Mouse (Mus musculus): ENCODE results near the gene Slc25a23.
A peak's percentile ranks its signal among the peaks of the same experiment; 100 is the strongest.

Slc25a23 gene

GRCm38 (mm10) chr17:57012245-57012795 is 47.3 kb downstream of the Slc25a23 start:
- peak; percentile 71 for DNase-seq

- DNase-seq, result peak; percentile 96
Observed at GRCm38 (mm10) chr17:57011236-57012141, 48.2 kb downstream of the Slc25a23 start, which contains the start of the genes Gtf2f1 and Gm17949. Gtf2f1 (minus strand) TSS chr17:57011288. Gm17949 (plus strand) TSS chr17:57011469.

- DNase-seq, result no peak
Observed at GRCm38 (mm10) chr17:57010911-57011235, 48.8 kb downstream of the Slc25a23 start.

- DNase-seq, result no peak
Observed at GRCm38 (mm10) chr17:57007137-57007905, 52.3 kb downstream of the Slc25a23 start.

GRCm38 (mm10) chr17:57003994-57004393 is 55.7 kb downstream of the Slc25a23 start:
- no peak for DNase-seq

- no peak for DNase-seq
Observed at GRCm38 (mm10) chr17:57001228-57001627, 58.4 kb downstream of the Slc25a23 start.

GRCm38 (mm10) chr17:56999968-57000609 is 59.6 kb downstream of the Slc25a23 start, which contains the start of gene Pspn:
Pspn (minus strand) TSS chr17:57000018.
- DNase-seq, result peak; percentile 39

GRCm38 (mm10) chr17:56999414-56999813 is 60.2 kb downstream of the Slc25a23 start:
- DNase-seq, result no peak

- peak; percentile 98 for DNase-seq
Observed at GRCm38 (mm10) chr17:56997029-56997667, 62.5 kb downstream of the Slc25a23 start, which contains the start of gene Alkbh7. Alkbh7 (plus strand) TSS chr17:56997339.

- DNase-seq, result peak; percentile 41
Observed at GRCm38 (mm10) chr17:56996506-56996905, 63.2 kb downstream of the Slc25a23 start.

GRCm38 (mm10) chr17:56995046-56995445 is 64.6 kb downstream of the Slc25a23 start:
- no peak for DNase-seq

Data from cerebellum, adult 9-11 months (tissue).